Mouse (Mus musculus): ENCODE measurements around the gene Bnipl. TPM values are rescaled to one million over a fixed set of nuclear protein-coding genes. Genes with fewer than 3 reads are reported as not detected.

Gene Bnipl
- polyA plus RNA-seq, 1 experiment from 2014 or later: not detected

DNA sequence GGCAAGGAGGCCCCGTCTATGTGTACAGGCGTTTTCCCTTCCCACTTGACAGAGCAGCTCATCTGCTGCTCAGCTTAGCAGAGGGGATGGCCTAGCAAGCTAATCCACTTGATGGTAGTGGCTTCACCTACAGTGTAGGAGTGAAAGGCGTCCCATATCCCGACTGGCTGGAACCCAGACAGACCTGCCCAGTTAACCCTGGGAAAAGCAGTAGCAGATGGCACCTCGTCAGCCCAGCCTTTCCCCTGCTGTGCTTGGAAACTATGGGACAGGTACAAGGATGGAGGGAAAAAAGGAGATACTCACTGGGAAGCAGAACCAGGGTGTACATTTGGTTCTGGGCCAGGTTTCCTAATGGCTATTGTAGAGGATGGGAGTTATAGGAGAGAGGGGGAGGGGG lies 632 bp downstream of the Bnipl start:
- 89% methylated on average over 5 of the region's 5 CpGs for WGBS
- Histone ChIP-seq H3K36me3 (ENCODE audit: control insufficient read depth, insufficient read depth, low read length) (peaks cover 32% of the 10 kb centered on the region), H3K9me3 (ENCODE audit: control insufficient read depth, low read length) (no peaks in the 10 kb centered on the region), H3K9ac (replicated peaks; ENCODE audit: low read length) (no peak overlapping the region), H3K4me2 (ENCODE audit: low read length) (no peak overlapping the region), H3K27me3 (ENCODE audit: control insufficient read depth, insufficient read depth, low read length) (no peaks in the 10 kb centered on the region), H3K27ac (replicated peaks; ENCODE audit: low read depth, low read length) (no peak overlapping the region), H3K4me3 (replicated peaks; ENCODE audit: low read depth, low read length) (no peak overlapping the region), H3K4me1 (ENCODE audit: control insufficient read depth, insufficient read depth, low read length) (no peaks in the 10 kb centered on the region)
- DNase-seq: no peak
- ATAC-seq (ENCODE audit: low FRiP score, low TSS enrichment): no peak

DNA sequence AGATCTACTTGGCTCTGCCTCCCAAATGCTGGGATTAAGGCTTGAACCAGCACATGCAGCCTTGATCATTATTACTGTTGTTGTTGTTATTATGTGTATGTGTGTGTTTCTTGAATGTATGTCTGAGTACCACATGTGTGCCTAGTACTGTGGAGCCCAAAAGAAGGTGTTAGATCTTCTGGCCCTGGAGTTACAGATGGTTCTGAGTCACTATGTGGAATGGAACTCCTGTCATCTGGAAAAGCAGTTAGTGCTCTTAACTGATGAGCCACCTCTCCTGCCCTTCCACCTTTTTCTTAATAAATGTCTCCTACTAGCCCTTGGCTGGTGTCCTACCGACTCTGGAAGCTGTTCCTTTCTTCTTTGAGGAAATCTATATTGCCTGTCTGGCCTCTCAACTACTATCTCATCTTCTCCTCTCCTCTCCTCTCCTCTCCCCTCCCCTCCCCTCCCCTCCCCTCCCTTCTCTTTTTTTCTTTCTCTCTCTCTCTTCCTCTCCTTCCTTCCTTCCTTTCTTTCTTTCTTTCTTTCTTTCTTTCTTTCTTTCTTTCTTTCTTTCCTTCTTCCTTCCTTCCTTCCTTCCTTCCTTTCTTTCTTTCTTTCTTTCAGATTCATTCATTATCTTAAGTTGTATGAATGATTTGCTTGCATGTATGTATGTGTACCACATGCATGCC lies 3.2 kb downstream of the Bnipl start:
- H3K36me3 ChIP-seq (ENCODE audit: control insufficient read depth, insufficient read depth, low read length): peaks cover 18% of the 10 kb centered on the region; the same call in 1 of the 2 replicates
- H3K27me3 ChIP-seq (ENCODE audit: control insufficient read depth, insufficient read depth, low read length): no peaks in the 10 kb centered on the region
- H3K4me3 ChIP-seq (replicated peaks; ENCODE audit: low read depth, low read length): no peak overlapping the region
- ATAC-seq (ENCODE audit: low FRiP score, low TSS enrichment) (no peak), DNase-seq (no peak)
- no peak overlapping the region for H3K4me2 ChIP-seq (ENCODE audit: low read length)
- H3K9me3 ChIP-seq (ENCODE audit: control insufficient read depth, low read length): no peaks in the 10 kb centered on the region
- H3K27ac ChIP-seq (replicated peaks; ENCODE audit: low read depth, low read length): no peak overlapping the region
- H3K9ac ChIP-seq (replicated peaks; ENCODE audit: low read length): no peak overlapping the region
- H3K4me1 ChIP-seq (ENCODE audit: control insufficient read depth, insufficient read depth, low read length): no peaks in the 10 kb centered on the region
- 71% methylated on average over 1 of the region's 1 CpGs for WGBS

GRCm38 (mm10) chr3:95246465-95247231 lies 4.3 kb downstream of the Bnipl start:
- DNase-seq: peak; percentile 22
- 88% methylated on average over 5 of the region's 5 CpGs for WGBS
- H3K4me2 ChIP-seq (ENCODE audit: low read length): no peak overlapping the region
- ATAC-seq (ENCODE audit: low FRiP score, low TSS enrichment): no peak
- H3K4me1 ChIP-seq (ENCODE audit: control insufficient read depth, insufficient read depth, low read length): no peaks in the 10 kb centered on the region
- no peak overlapping the region for H3K9ac ChIP-seq (replicated peaks; ENCODE audit: low read length)
- H3K27me3 ChIP-seq (ENCODE audit: control insufficient read depth, insufficient read depth, low read length): no peaks in the 10 kb centered on the region
- H3K36me3 ChIP-seq (ENCODE audit: control insufficient read depth, insufficient read depth, low read length): peaks cover 8% of the 10 kb centered on the region; the same call in 1 of the 2 replicates
- H3K9me3 ChIP-seq (ENCODE audit: control insufficient read depth, low read length): no peaks in the 10 kb centered on the region
- no peak overlapping the region for H3K27ac ChIP-seq (replicated peaks; ENCODE audit: low read depth, low read length)
- H3K4me3 ChIP-seq (replicated peaks; ENCODE audit: low read depth, low read length): no peak overlapping the region

DNA sequence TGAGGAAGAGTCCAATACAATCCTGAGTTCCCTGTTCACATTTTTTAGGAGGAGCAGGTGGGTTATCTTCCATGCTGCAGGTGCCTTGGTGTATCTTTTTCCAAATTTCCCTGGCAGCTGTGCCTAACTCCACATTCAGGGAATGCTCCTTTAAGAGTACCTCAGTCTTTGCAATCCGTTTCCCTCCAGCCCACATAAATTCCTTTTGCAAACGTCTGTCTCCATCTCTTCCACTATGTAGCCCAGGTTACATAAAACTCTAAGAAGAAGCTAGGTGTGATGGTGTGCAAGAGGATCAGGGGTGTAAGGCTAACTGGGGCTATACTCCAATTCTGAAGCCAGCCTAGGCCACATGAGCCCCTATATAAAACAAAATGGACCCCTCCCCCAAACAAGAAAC lies 7.9 kb downstream of the Bnipl start:
- H3K4me2 ChIP-seq (ENCODE audit: low read length): no peak overlapping the region
- H3K9ac ChIP-seq (replicated peaks; ENCODE audit: low read length): no peak overlapping the region
- WGBS: 86% methylated on average over 2 of the region's 2 CpGs
- no peak for DNase-seq
- no peak overlapping the region for H3K27ac ChIP-seq (replicated peaks; ENCODE audit: low read depth, low read length)
- peaks cover 9% of the 10 kb centered on the region; the same call in 1 of the 2 replicates for H3K36me3 ChIP-seq (ENCODE audit: control insufficient read depth, insufficient read depth, low read length)
- H3K4me3 ChIP-seq (replicated peaks; ENCODE audit: low read depth, low read length): no peak overlapping the region
- no peak for ATAC-seq (ENCODE audit: low FRiP score, low TSS enrichment)
- no peaks in the 10 kb centered on the region for H3K9me3 ChIP-seq (ENCODE audit: control insufficient read depth, low read length)
- H3K4me1 ChIP-seq (ENCODE audit: control insufficient read depth, insufficient read depth, low read length): no peaks in the 10 kb centered on the region
- no peaks in the 10 kb centered on the region for H3K27me3 ChIP-seq (ENCODE audit: control insufficient read depth, insufficient read depth, low read length)

DNA sequence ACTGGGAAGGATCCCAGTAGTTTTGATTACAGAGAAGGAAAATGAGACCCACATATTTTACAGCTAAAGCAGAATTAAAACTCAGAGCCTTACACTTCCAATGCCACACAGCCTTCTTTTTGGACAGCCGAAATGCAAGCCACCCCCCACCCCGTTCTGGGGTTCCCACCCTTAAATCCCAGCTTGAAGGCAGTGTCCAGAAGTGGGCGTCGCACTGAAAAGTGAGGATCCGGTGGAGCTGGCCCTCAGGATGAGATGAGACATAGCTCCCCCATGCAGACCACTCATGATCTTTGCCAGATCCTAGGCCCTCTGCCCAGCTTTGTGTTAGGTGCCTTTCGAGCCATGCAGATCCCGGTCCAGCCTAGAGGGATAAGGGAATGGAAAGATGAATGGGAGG lies 9.5 kb downstream of the Bnipl start, which contains the start of gene Gm128:
Gene Gm128 (minus strand): TSS at position 101 of the 400 bp plus-strand sequence.
- Histone ChIP-seq H3K27me3 (ENCODE audit: control insufficient read depth, insufficient read depth, low read length) (no peaks in the 10 kb centered on the region), H3K9ac (replicated peaks; ENCODE audit: low read length) (peak within 1 kb of the TSS; percentile 6; the same call in 1 of the 2 replicates), H3K9me3 (ENCODE audit: control insufficient read depth, low read length) (no peaks in the 10 kb centered on the region), H3K4me2 (ENCODE audit: low read length) (no peak within 1 kb of the TSS), H3K4me1 (ENCODE audit: control insufficient read depth, insufficient read depth, low read length) (no peaks in the 10 kb centered on the region), H3K4me3 (replicated peaks; ENCODE audit: low read depth, low read length) (no peak within 1 kb of the TSS), H3K36me3 (ENCODE audit: control insufficient read depth, insufficient read depth, low read length) (peaks cover 21% of the 10 kb centered on the region; the same call in 1 of the 2 replicates), H3K27ac (replicated peaks; ENCODE audit: low read depth, low read length) (no peak within 1 kb of the TSS)
- 78% methylated on average over 7 of the region's 7 CpGs for WGBS
- no peak for ATAC-seq (ENCODE audit: low FRiP score, low TSS enrichment)
- DNase-seq: no peak

DNA sequence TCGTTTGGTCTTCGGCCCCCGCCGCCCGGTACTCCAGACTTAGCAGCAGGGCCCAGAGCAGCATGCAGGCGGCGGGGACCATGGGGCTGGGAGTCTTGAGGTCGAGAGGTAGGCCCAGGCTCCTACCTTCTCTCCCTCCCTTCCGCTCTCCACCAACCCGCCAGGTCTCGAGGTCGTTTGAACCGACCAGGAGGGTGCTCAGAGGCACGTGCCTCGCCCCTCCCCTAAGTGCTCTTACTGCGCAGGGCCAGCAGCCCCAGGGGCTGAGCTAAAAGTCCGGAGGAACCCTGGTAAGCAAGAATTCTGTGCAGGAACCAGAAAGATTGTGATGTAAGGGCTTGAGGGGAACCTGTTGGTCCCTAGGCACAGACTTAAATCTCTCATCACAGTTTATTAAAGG lies 10.1 kb downstream of the Bnipl start:
- peak overlapping the region; percentile 6; the same call in 1 of the 2 replicates for H3K9ac ChIP-seq (replicated peaks; ENCODE audit: low read length)
- peaks cover 27% of the 10 kb centered on the region for H3K36me3 ChIP-seq (ENCODE audit: control insufficient read depth, insufficient read depth, low read length)
- H3K9me3 ChIP-seq (ENCODE audit: control insufficient read depth, low read length): no peaks in the 10 kb centered on the region
- ATAC-seq (ENCODE audit: low FRiP score, low TSS enrichment) (no peak), DNase-seq (no peak)
- H3K4me2 ChIP-seq (ENCODE audit: low read length): no peak overlapping the region
- H3K4me3 ChIP-seq (replicated peaks; ENCODE audit: low read depth, low read length): no peak overlapping the region
- H3K4me1 ChIP-seq (ENCODE audit: control insufficient read depth, insufficient read depth, low read length): no peaks in the 10 kb centered on the region
- WGBS: 40% methylated on average over 17 of the region's 17 CpGs
- no peaks in the 10 kb centered on the region for H3K27me3 ChIP-seq (ENCODE audit: control insufficient read depth, insufficient read depth, low read length)
- H3K27ac ChIP-seq (replicated peaks; ENCODE audit: low read depth, low read length): no peak overlapping the region

- Histone ChIP-seq H3K27me3 (ENCODE audit: control insufficient read depth, insufficient read depth, low read length) (no peaks in the 10 kb centered on the region), H3K4me3 (replicated peaks; ENCODE audit: low read depth, low read length) (no peak overlapping the region), H3K36me3 (ENCODE audit: control insufficient read depth, insufficient read depth, low read length) (peaks cover 33% of the 10 kb centered on the region), H3K9me3 (ENCODE audit: control insufficient read depth, low read length) (no peaks in the 10 kb centered on the region), H3K4me2 (ENCODE audit: low read length) (no peak overlapping the region), H3K4me1 (ENCODE audit: control insufficient read depth, insufficient read depth, low read length) (no peaks in the 10 kb centered on the region), H3K9ac (replicated peaks; ENCODE audit: low read length) (no peak overlapping the region), H3K27ac (replicated peaks; ENCODE audit: low read depth, low read length) (no peak overlapping the region)
- no peak for DNase-seq
- ATAC-seq (ENCODE audit: low FRiP score, low TSS enrichment): no peak
- 91% methylated on average over 12 of the region's 12 CpGs for WGBS
Measured at GRCm38 (mm10) chr3:95239971-95240370, 11.0 kb downstream of the Bnipl start.

DNA sequence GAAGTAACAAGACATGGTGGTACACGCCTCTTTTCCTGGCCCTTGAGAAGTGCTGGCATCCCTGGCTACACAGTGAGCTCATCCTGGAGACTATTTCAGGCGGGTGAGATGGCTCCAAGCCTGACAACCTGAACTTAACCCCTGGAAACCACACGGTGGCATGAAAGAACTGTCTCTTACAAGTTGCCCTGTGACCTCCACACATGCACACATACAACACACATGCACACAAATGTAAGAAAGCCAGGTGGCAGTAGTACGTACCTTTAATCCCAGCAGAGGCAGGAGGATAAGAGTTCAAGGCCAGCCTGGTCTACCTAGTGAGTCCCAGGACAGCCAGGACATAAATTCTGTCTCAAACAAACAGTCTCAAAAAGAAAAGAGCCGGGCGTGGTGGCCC lies 12.0 kb downstream of the Bnipl start:
- H3K4me2 ChIP-seq (ENCODE audit: low read length): no peak overlapping the region
- no peak for ATAC-seq (ENCODE audit: low FRiP score, low TSS enrichment)
- DNase-seq: no peak
- H3K27ac ChIP-seq (replicated peaks; ENCODE audit: low read depth, low read length): no peak overlapping the region
- H3K9ac ChIP-seq (replicated peaks; ENCODE audit: low read length): no peak overlapping the region
- H3K4me1 ChIP-seq (ENCODE audit: control insufficient read depth, insufficient read depth, low read length): no peaks in the 10 kb centered on the region
- 89% methylated on average over 6 of the region's 6 CpGs for WGBS
- H3K4me3 ChIP-seq (replicated peaks; ENCODE audit: low read depth, low read length): no peak overlapping the region
- peaks cover 43% of the 10 kb centered on the region for H3K36me3 ChIP-seq (ENCODE audit: control insufficient read depth, insufficient read depth, low read length)
- no peaks in the 10 kb centered on the region for H3K9me3 ChIP-seq (ENCODE audit: control insufficient read depth, low read length)
- H3K27me3 ChIP-seq (ENCODE audit: control insufficient read depth, insufficient read depth, low read length): no peaks in the 10 kb centered on the region

All from midbrain, embryonic 14.5 days (tissue).